Mouse (Mus musculus) A20 (cell line): Measurements from ENCODE around the gene Itga11.
"Not testable (repeated sequence)": the region's sequence is repeated elsewhere in the genome, so short reads cannot be mapped to it uniquely, and the experiment has no call there.

Experiments
- DNase-seq: peaks from one replicate; pipeline ENCODE4 v3.0.0-alpha.2; 2011; ENCODE audit warnings: low read depth, low spot score

The Itga11 gene

DNA sequence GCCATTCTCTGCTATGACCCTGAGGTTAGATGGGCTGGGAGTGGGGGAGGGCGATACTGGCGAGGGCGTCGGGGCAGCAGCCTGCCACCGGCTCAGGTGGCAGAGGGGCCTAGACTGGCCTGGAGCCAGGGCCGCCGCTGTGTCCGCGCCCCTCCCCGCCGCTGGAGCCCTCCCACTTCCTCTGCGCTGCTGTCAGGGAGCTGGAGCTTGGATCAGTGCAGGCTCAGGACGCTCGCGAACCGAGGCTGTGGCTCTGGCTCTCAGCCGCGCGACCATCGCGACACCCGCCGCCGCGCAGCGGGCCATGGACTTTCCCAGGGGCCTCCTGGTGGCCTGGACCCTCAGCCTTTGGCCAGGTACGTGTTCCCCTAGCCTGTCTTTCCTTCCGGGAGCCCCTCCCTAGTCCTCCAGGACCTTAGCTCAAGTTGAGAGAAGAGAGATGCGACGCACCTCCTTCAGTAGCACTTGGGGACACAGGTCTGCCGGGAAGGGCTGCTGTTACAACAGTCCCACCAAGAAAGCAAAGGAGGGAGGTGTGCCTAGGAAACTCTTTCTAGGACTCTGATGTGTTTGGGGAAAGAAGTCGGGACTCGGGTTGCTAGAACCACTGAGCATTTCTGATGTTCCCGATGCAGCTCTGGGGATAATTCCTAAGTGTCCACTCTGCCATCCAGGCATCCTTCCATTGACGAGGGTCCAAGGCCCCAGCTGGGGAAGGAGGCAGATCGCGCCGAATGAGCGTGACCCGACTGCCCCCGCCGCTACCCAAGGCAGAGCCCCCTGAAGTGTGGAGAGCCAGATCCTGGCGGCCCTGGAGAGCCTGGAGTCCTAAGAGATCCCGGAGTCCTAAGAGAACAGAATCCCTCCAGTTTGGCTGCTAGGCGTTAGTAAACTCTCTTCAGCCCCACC is at the start of gene Itga11:
Gene Itga11 (plus strand): TSS at position 186 of the 909 bp plus-strand sequence.
- DNase-seq = no peak

DNA sequence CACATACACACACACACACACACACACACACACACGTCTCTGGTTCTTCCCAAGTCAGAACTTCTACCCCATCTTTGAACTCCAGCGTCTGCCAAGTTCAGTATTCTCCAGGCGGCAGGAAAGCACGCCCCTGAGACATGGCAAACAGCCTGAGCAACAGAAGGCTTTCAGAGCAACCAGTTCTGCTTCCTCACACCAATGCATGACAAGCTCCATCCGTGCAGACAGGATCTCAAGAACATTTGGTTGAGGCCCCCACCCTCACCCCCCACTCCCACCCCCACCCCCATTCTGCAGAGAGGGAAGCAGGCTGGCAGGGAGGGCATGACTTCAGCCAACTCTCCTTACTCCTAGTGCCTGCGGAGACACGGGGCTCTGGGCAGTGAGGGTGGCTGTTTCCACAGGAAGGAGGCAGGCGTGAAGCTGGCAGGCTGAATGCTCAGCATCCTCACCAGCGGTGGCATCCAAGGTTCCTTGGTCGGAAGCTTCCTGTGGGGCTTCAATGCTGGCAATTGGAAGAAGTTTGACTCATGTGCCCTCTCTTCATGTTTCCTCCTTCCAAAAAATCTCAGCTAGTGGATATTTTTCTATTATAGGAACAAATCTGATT is 46.9 kb upstream of the Itga11 start:
- no peak for DNase-seq

DNA sequence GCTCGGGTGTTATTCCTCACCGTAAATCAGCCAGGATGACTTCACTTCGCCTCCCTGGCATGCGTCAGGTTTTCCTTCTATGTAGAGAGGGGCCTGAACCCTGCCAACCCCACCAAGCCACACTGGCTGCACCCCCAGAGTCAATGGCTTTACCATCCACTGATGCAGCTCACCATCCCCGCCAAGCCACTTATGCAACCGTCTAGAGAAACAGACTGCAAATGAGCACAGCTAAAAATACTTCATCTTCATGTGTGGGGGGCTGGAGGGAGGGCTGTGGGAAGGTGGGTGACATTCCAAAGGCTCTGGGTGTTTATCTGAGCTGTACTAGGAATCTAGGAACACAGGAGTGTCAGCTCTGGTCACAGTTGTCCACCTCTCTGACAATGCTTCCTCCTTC is 45.2 kb upstream of the Itga11 start:
- no peak for DNase-seq

DNA sequence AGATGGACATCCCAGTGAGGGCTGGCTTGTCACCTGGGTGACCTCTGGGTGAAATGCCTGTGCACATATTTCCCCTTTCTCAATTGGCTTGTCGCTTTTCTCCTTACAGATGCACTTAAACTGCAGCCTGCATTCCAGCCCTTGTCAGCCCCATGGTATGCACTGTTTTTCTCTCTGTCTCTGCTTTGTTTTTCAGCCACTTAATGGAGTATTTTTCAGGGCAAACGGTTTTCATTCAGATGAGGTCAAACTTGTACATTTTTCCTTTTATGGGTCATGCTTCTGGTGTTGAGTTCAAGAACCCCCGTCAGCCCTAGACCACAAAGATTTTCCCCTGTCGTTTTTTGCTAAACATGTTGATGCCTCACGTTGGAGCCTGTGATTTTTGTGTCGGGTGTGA is 39.6 kb upstream of the Itga11 start:
- no peak for DNase-seq

DNA sequence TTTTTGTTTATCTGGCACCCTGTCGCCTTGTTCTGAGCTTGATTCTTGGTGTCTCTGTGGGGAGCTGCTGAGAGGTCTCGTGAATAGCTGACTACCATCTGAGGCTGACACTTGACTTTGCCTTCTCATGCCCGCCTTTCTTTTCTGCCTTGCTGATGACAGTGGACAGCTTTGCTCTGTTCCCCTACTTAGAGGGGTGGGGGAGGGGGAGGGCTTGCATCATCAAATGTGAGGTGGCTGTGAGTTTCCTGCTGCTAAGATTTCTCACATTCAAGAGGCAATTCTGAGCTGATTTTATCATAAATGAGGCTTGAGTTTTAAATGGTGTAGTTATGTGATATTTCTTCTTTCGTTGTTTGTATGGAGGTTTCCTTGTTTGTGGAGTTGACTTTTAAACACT is 37.9 kb upstream of the Itga11 start:
- peak; percentile 4 for DNase-seq

DNA sequence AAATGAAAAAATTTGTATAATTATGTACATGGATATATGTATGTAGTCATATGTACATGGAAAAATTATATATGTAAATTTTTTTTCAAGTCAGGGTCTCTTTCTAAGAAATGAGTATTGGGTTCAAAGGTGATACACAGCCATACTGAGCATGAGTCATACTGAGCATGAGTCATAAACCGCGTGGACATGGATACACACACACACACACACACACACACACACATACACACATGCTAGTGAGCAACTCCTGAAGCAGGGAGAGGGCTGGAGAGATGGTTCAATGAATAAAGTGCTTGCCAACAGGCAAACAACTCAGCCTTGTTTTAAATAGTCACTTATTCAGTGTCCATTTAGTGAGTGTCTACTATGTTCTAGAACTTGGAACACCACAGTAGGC is 37.4 kb upstream of the Itga11 start:
- DNase-seq = no peak

GRCm38 (mm10) chr9:62645716-62646400 is 31.8 kb upstream of the Itga11 start:
- no peak for DNase-seq

DNA sequence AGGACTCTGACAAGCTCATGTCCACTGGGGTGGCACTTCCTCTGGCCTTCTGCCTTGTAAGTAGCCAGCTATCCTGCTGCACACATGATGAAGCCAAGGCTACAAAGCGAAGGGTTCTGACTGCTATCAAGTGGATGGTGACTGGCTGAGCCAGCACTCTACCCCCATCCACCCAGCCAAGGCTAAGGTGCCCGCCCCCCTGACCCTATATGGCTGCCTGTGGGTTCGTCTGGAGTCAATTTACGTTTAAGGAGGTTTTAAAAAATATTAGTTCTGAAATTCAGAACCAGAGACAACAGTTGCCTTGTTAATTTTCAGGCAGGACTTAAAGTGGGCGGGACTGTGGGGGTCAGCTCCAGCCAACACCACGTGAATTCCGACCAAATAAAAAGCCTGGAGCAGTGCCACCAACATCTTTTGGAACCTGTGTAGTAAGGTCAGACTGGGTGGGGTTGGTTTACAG is 30.9 kb upstream of the Itga11 start:
- DNase-seq = no peak

- no peak for DNase-seq
These were observed 28.2 kb upstream of the Itga11 start for GRCm38 (mm10) chr9:62649444-62649843.

- DNase-seq = no peak
These were observed 26.9 kb upstream of the Itga11 start for GRCm38 (mm10) chr9:62650764-62651163.

DNA sequence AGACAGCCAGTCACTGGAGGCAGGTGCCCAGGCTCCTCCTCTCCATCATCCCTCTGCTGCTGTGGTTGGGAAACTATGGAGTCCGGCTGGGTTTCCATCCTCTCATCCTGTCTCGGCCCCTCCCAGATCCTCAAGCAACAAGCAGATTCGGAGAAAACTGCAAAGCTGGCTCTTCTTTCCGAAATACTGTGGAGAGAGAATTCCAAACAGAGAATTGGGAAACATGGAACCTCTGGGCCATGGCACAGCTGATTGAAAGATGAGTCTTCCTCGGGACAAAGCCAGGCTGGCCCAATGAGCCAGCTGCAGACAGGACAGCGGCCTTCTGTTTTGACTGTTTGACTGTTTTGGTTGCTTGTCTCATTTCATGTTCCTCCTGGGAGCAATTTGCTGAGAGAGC is 23.3 kb upstream of the Itga11 start:
- no peak for DNase-seq

GRCm38 (mm10) chr9:62658016-62658415 is 19.6 kb upstream of the Itga11 start:
- DNase-seq = no peak

- no peak for DNase-seq
These were observed 18.6 kb upstream of the Itga11 start for GRCm38 (mm10) chr9:62659026-62659425.

GRCm38 (mm10) chr9:62660971-62661370 is 16.7 kb upstream of the Itga11 start:
- not testable (repeated sequence) for DNase-seq

DNA sequence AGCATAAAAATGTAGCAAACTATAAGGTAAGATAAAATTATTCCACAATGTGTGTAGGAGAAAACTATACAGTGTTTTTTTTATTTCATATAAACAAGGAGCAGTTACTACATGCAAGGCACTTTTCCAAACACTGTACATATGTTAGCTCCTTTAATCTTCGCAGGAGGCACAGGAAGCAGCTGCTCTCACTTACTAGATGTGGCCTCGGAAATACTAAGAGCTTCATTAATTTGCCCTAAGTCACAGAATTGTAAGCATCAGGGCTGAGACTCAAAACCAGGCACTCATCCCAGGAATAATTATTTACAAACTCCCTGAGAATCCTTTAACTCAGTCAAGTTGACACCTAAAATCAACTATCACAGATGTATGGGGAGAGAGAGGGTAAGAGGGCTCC is 14.2 kb upstream of the Itga11 start:
- no peak for DNase-seq

DNA sequence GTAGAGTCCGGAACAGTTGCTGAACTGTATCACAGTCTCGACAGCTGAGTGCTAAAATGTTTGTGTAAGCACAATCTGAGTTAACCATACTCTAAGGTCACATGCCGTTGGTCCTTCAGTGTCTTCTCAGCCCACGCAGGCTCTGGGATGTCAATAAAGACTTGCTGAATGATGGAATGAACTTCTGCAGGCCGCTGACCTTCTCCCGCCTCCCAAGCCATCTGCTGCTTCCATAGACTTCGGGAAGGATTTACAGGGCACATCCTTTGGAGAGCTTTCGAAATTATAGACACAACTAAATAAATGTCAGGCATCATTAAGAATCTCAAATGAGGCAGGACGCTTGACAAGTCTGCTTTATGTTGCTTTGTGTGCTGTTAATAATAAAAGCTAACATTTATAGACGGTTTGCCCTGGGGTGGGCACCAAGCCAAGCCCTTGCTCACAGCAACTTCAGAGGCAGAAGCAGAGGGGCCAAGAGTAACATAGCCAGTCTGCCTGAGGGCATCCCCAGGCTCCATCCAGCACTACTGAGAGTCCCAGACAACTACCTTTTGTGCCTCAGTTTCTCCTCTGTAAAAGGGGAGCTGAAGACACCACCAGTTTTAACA is 13.4 kb upstream of the Itga11 start:
- no peak for DNase-seq

- no peak for DNase-seq
These were observed 11.7 kb upstream of the Itga11 start for GRCm38 (mm10) chr9:62665892-62666291.

DNA sequence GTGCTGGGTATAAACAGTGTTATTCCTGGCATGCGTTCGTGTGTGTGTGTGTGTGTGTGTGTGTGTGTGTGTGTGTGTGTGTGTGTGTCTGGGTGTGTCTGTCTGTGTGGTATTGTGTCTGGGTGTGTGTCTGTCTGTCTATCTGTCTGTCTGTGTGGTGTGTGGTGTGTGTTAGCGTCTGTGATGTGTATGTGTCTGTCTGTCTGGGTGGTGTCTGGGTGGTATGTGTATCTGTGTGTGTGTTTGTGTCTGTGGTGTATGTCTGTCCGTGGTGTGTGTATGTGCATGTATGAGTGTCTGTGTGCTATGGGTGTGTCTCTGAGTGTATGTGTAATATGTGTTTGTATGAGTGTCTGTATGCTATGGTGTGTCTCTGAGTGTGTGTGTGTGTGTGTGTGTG is 9.1 kb upstream of the Itga11 start:
- DNase-seq = no peak

GRCm38 (mm10) chr9:62673241-62673640 is 4.4 kb upstream of the Itga11 start:
- no peak for DNase-seq

DNA sequence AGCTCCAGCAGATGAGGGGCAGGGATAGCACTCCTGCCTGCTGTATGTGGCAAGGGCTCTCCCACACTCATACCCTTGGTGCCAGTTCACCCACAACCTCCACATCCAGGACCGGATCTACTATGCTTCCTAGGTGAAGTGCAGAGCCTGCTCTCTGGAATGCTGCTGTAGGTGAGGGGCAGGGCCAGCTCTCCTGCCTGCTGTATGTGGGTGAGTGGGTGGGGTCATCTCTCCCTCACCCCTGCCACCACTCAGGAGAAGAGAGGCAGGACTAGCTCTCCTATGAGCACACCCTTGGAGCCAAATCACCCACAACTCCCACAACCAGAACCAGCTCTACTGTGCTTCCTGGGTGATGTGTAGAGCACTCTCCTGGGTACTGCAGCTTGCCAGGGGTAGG is 2.5 kb upstream of the Itga11 start:
- no peak for DNase-seq

- no peak for DNase-seq
These were observed 1.0 kb downstream of the Itga11 start for GRCm38 (mm10) chr9:62678550-62679155.

DNA sequence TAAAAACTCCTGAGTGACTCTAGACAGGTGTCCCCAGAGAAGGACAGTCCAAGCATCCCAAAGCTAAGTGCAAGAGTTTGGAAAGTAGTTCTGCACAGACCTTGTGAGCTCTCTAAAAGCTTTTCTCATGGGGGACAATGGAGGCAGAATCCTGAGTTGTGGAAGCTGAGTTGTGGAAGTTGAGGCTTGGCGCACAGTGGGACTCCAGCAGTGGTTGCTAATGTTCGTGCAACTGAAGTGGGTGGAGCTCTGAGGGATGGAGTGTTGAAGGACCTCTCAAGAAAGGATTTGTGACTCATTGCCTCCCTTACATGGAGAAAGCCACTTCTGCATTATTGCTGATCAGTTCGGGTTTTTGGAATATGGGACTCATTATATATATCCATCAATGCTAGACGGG is 1.8 kb downstream of the Itga11 start:
- DNase-seq = no peak
